Mouse (Mus musculus) intestine, embryonic 14.5 days (tissue): ENCODE measurements at regions not wholly inside any gene's neighbourhood (a gene's known extent, or its start where the extent isn't known, plus 50 kb on each side); places are given as distances from the start of the nearest gene placed in this dataset.

Experiments used
- ATAC-seq: fragments of 200-750 bp; cut with Nextera tagmentation; replicated peaks from 2 replicates; pipeline ENCODE4 v1.8.0; 2017; ENCODE audit warnings: low read depth, moderate number of reproducible peaks, moderate TSS enrichment, moderate library complexity; ENCODE audit not compliant: low FRiP score, low TSS enrichment
- DNase-seq: peaks from one replicate; pipeline ENCODE4 v3.0.0-alpha.2; 2018; ENCODE audit warnings: low spot score
- H3K27ac ChIP-seq: fragments of 300-500 bp; sonication (generic); 2 replicates; pipeline ENCODE4 v1.5.1; 2014; ENCODE audit warnings: low read depth, mild to moderate bottlenecking, control low read depth
- H3K27me3 ChIP-seq: fragments of 300-500 bp; sonication (generic); replicated peaks from 2 replicates; pipeline ENCODE4 v1.6.1; 2014; ENCODE audit warnings: low read length, control low read depth; ENCODE audit not compliant: control insufficient read depth, insufficient read depth
- H3K36me3 ChIP-seq: fragments of 300-500 bp; sonication (generic); 2 replicates; pipeline ENCODE4 v1.6.1; 2014; ENCODE audit warnings: low read length, control low read depth; ENCODE audit not compliant: control insufficient read depth, insufficient read depth
- H3K4me1 ChIP-seq: fragments of 300-500 bp; sonication (generic); replicated peaks from 2 replicates; pipeline ENCODE4 v1.6.1; 2014; ENCODE audit warnings: low read length, control low read depth, mixed read lengths; ENCODE audit not compliant: control insufficient read depth, insufficient read depth
- H3K4me2 ChIP-seq: fragments of 300-500 bp; sonication (generic); 2 replicates; pipeline ENCODE4 v1.6.1; 2014; ENCODE audit warnings: low read length
- H3K4me3 ChIP-seq: fragments of 300-500 bp; sonication (generic); 2 replicates; pipeline ENCODE4 v1.5.1; 2014; ENCODE audit warnings: low read depth, low read length, control low read depth, mixed read lengths
- H3K9ac ChIP-seq: fragments of 300-500 bp; sonication (generic); 2 replicates; pipeline ENCODE4 v1.6.1; 2014; ENCODE audit warnings: mild to moderate bottlenecking, low read length
- H3K9me3 ChIP-seq: fragments of 300-500 bp; sonication (generic); 2 replicates; pipeline ENCODE4 v1.6.1; 2016; ENCODE audit warnings: low read length, control low read depth; ENCODE audit not compliant: control insufficient read depth
- WGBS: fragments of 180-500 bp; shearing (Covaris S2); extraction: QIAGEN DNeasy Blood & Tissue Kit; methylation state at CpG from one replicate; pipeline ENCODE4 v1.1.7; 2014; 5-methylcytosine and 5-hydroxymethylcytosine counted together

- 41% methylated on average over 8 of the region's 8 CpGs for WGBS
- Histone ChIP-seq H3K27me3 (no peaks in the 10 kb centered on the region), H3K36me3 (no peaks in the 10 kb centered on the region), H3K4me2 (no peak overlapping the region), H3K9me3 (no peaks in the 10 kb centered on the region), H3K9ac (no peak overlapping the region), H3K27ac (no peak overlapping the region), H3K4me1 (no peaks in the 10 kb centered on the region), H3K4me3 (no peak overlapping the region)
- ATAC-seq (no peak), DNase-seq (no peak)
Observed at GRCm38 (mm10) chr1:72108678-72109077, 103.4 kb downstream of the Mreg start.

GRCm38 (mm10) chr1:72107125-72107524 lies 105.0 kb downstream of the Mreg start:
- no peak overlapping the region for H3K9ac ChIP-seq
- no peaks in the 10 kb centered on the region for H3K9me3 ChIP-seq
- ATAC-seq (no peak), DNase-seq (no peak)
- no peaks in the 10 kb centered on the region for H3K27me3 ChIP-seq
- H3K4me2 ChIP-seq = no peak overlapping the region
- WGBS = 71% methylated on average over 7 of the region's 7 CpGs
- H3K36me3 ChIP-seq = no peaks in the 10 kb centered on the region
- no peaks in the 10 kb centered on the region for H3K4me1 ChIP-seq
- no peak overlapping the region for H3K27ac ChIP-seq
- H3K4me3 ChIP-seq = no peak overlapping the region

GRCm38 (mm10) chr1:72106655-72107054 lies 105.5 kb downstream of the Mreg start:
- Histone ChIP-seq H3K4me3 (no peak overlapping the region), H3K4me1 (no peaks in the 10 kb centered on the region), H3K27me3 (no peaks in the 10 kb centered on the region), H3K4me2 (no peak overlapping the region), H3K27ac (no peak overlapping the region), H3K9me3 (no peaks in the 10 kb centered on the region), H3K36me3 (no peaks in the 10 kb centered on the region), H3K9ac (no peak overlapping the region)
- DNase-seq (no peak), ATAC-seq (no peak)
- WGBS = 89% methylated on average over 4 of the region's 4 CpGs

GRCm38 (mm10) chr1:72105435-72106057 lies 106.6 kb downstream of the Mreg start:
- ATAC-seq (no peak), DNase-seq (no peak)
- H3K27me3 ChIP-seq = no peaks in the 10 kb centered on the region
- H3K36me3 ChIP-seq = no peaks in the 10 kb centered on the region
- WGBS = 65% methylated on average over 5 of the region's 5 CpGs
- H3K27ac ChIP-seq = no peak overlapping the region
- H3K9ac ChIP-seq = no peak overlapping the region
- no peak overlapping the region for H3K4me3 ChIP-seq
- no peaks in the 10 kb centered on the region for H3K9me3 ChIP-seq
- no peaks in the 10 kb centered on the region for H3K4me1 ChIP-seq
- H3K4me2 ChIP-seq = no peak overlapping the region

GRCm38 (mm10) chr1:72103962-72104361 lies 108.1 kb downstream of the Mreg start:
- WGBS = 62% methylated on average over 6 of the region's 6 CpGs
- no peak for DNase-seq
- no peak for ATAC-seq

GRCm38 (mm10) chr1:72103387-72103786 lies 108.7 kb downstream of the Mreg start:
- Histone ChIP-seq H3K27ac (no peak overlapping the region), H3K9ac (no peak overlapping the region), H3K27me3 (no peaks in the 10 kb centered on the region), H3K4me1 (no peaks in the 10 kb centered on the region), H3K36me3 (no peaks in the 10 kb centered on the region), H3K4me3 (no peak overlapping the region), H3K9me3 (no peaks in the 10 kb centered on the region), H3K4me2 (no peak overlapping the region)
- WGBS = 90% methylated on average over 6 of the region's 6 CpGs
- ATAC-seq (no peak), DNase-seq (no peak)

More at GRCm38 (mm10) chr1:72103962-72104361, 108.1 kb downstream of the Mreg start:
- no peak overlapping the region for H3K4me3 ChIP-seq
- no peaks in the 10 kb centered on the region for H3K27me3 ChIP-seq
- no peaks in the 10 kb centered on the region for H3K9me3 ChIP-seq
- no peak overlapping the region for H3K27ac ChIP-seq
- no peaks in the 10 kb centered on the region for H3K4me1 ChIP-seq
- H3K4me2 ChIP-seq = no peak overlapping the region
- no peak overlapping the region for H3K9ac ChIP-seq
- no peaks in the 10 kb centered on the region for H3K36me3 ChIP-seq

GRCm38 (mm10) chr1:72099447-72099846 lies 112.7 kb downstream of the Mreg start:
- H3K27me3 ChIP-seq = no peaks in the 10 kb centered on the region
- H3K36me3 ChIP-seq = no peaks in the 10 kb centered on the region
- no peak overlapping the region for H3K9ac ChIP-seq
- H3K4me2 ChIP-seq = no peak overlapping the region
- H3K27ac ChIP-seq = no peak overlapping the region
- DNase-seq (no peak), ATAC-seq (no peak)
- 67% methylated on average over 5 of the region's 5 CpGs for WGBS
- no peaks in the 10 kb centered on the region for H3K9me3 ChIP-seq
- no peaks in the 10 kb centered on the region for H3K4me1 ChIP-seq
- H3K4me3 ChIP-seq = no peak overlapping the region

GRCm38 (mm10) chr1:72091344-72091743 lies 120.8 kb downstream of the Mreg start:
- Histone ChIP-seq H3K27me3 (no peaks in the 10 kb centered on the region), H3K36me3 (no peaks in the 10 kb centered on the region), H3K4me3 (no peak overlapping the region), H3K27ac (no peak overlapping the region), H3K9me3 (no peaks in the 10 kb centered on the region), H3K9ac (no peak overlapping the region), H3K4me2 (no peak overlapping the region), H3K4me1 (no peaks in the 10 kb centered on the region)
- 66% methylated on average over 2 of the region's 2 CpGs for WGBS
- no peak for ATAC-seq
- no peak for DNase-seq

- H3K9ac ChIP-seq = no peak overlapping the region
- no peaks in the 10 kb centered on the region for H3K36me3 ChIP-seq
- WGBS = 60% methylated on average over 6 of the region's 6 CpGs
- H3K4me1 ChIP-seq = no peaks in the 10 kb centered on the region
- H3K27ac ChIP-seq = no peak overlapping the region
- ATAC-seq (no peak), DNase-seq (no peak)
- no peak overlapping the region for H3K4me2 ChIP-seq
- H3K9me3 ChIP-seq = no peaks in the 10 kb centered on the region
- no peak overlapping the region for H3K4me3 ChIP-seq
- H3K27me3 ChIP-seq = no peaks in the 10 kb centered on the region
Observed at GRCm38 (mm10) chr1:72085661-72086060, 126.4 kb downstream of the Mreg start.
